Mouse (Mus musculus) hindbrain, postnatal 0 days (tissue): ENCODE data around the gene Gatd1. TPM values are rescaled to one million over a fixed set of nuclear protein-coding genes. Genes with fewer than 3 reads are reported as not detected.
"Not testable (repeated sequence)": the region's sequence is repeated elsewhere in the genome, so short reads cannot be mapped to it uniquely, and the experiment has no call there.

Experiments used
- ATAC-seq: fragments of 200-750 bp; cut with Nextera tagmentation; 2 replicates; pipeline ENCODE4 v1.8.0; 2017; ENCODE audit warnings: mild to moderate bottlenecking, moderate TSS enrichment, moderate library complexity
- DNase-seq: peaks from one replicate; pipeline ENCODE4 v3.0.0-alpha.2; 2015; ENCODE audit warnings: low spot score
- H3K27ac ChIP-seq: fragments of 300-500 bp; sonication (generic); 2 replicates; pipeline ENCODE4 v1.5.1; 2014; ENCODE audit warnings: mild to moderate bottlenecking
- H3K27me3 ChIP-seq: fragments of 300-500 bp; sonication (generic); 2 replicates; pipeline ENCODE4 v1.6.1; 2014; ENCODE audit warnings: low read length, mixed read lengths; ENCODE audit not compliant: insufficient read depth
- H3K36me3 ChIP-seq: fragments of 300-500 bp; sonication (generic); 2 replicates; pipeline ENCODE4 v1.6.1; 2014; ENCODE audit warnings: low read length, mixed read lengths; ENCODE audit not compliant: insufficient read depth
- H3K4me1 ChIP-seq: fragments of 300-500 bp; sonication (generic); 2 replicates; pipeline ENCODE4 v1.6.1; 2014; ENCODE audit warnings: antibody characterized with exemption, low read length, mixed read lengths; ENCODE audit not compliant: insufficient read depth
- H3K4me2 ChIP-seq: fragments of 300-500 bp; sonication (generic); 2 replicates; pipeline ENCODE4 v1.6.1; 2014; ENCODE audit warnings: low read depth, mild to moderate bottlenecking, low read length, moderate library complexity, mixed read lengths
- H3K4me3 ChIP-seq: fragments of 300-500 bp; sonication (generic); 2 replicates; pipeline ENCODE4 v1.5.1; 2014; ENCODE audit warnings: low read length
- H3K9ac ChIP-seq: fragments of 300-500 bp; sonication (generic); replicated peaks from 2 replicates; pipeline ENCODE4 v1.6.1; 2014; ENCODE audit warnings: mild to moderate bottlenecking, low read length, moderate library complexity, mixed read lengths
- H3K9me3 ChIP-seq: fragments of 300-500 bp; sonication (generic); 2 replicates; pipeline ENCODE4 v1.6.1; 2016; ENCODE audit warnings: low read length, mixed read lengths
- CTCF ChIP-seq: IDR thresholded peaks from 2 replicates; pipeline ENCODE4 v1.5.1; 2016; ENCODE audit warnings: antibody characterized with exemption, control low read depth, low read depth
- WGBS: fragments of 180-500 bp; shearing (Covaris S2); extraction: QIAGEN DNeasy Blood & Tissue Kit; methylation state at CpG from one replicate; pipeline ENCODE4 v1.1.7; 2014; 5-methylcytosine and 5-hydroxymethylcytosine counted together
- polyA plus RNA-seq: library from polyadenylated mRNA; unstranded; fragments of >200 nt; fragmentation: Nextera tagmentation; extraction: Ambion mirVana; gene quantifications from 2 replicates; pipeline ENCODE4 v1.2.1, GENCODE M21; 2015
- total RNA-seq: library from RNA; depleted of rRNA; stranded (reverse); fragments of >200 nt; gene quantifications from 2 replicates; pipeline ENCODE4 v1.2.3, GENCODE M21; 2014

Gatd1 gene
- total and polyA plus RNA-seq, 2 experiments from 2014 or later: 49.4 to 74.4 TPM

- no peaks in the 10 kb centered on the region for H3K9me3 ChIP-seq
- H3K4me3 ChIP-seq: peak within 1 kb of the TSS; percentile 80
- H3K36me3 ChIP-seq: peaks cover 19% of the 10 kb centered on the region
- H3K4me2 ChIP-seq: peak within 1 kb of the TSS; percentile 98
- under 1% methylated on average over 44 of the region's 45 CpGs for WGBS
- H3K4me1 ChIP-seq: 0 out of 2 replicates have a peak, but pooled peaks cover 8% of the 10 kb centered on the region
- no peaks in the 10 kb centered on the region for H3K27me3 ChIP-seq
- peak; percentile 92 for DNase-seq
- H3K27ac ChIP-seq: peak within 1 kb of the TSS; percentile 84
- ATAC-seq: peak; percentile 85
- peak; percentile 40 for TF ChIP-seq CTCF
- peak within 1 kb of the TSS; percentile 72 for H3K9ac ChIP-seq
Observed at GRCm38 (mm10) chr7:141454967-141455551, 41.1 kb upstream of the Gatd1 start, which contains the start of gene Pnpla2. Gene Pnpla2 (plus strand): TSS chr7:141455198.

GRCm38 (mm10) chr7:141453636-141454035, 39.7 kb upstream of the Gatd1 start:
- Histone ChIP-seq H3K4me3 (no peak overlapping the region), H3K27ac (no peak overlapping the region), H3K27me3 (no peaks in the 10 kb centered on the region), H3K4me1 (peaks cover 10% of the 10 kb centered on the region), H3K9me3 (no peaks in the 10 kb centered on the region), H3K9ac (no peak overlapping the region), H3K36me3 (peaks cover 15% of the 10 kb centered on the region), H3K4me2 (no peak overlapping the region)
- no peak for TF ChIP-seq CTCF
- WGBS: 78% methylated on average over 2 of the region's 2 CpGs
- no peak for ATAC-seq
- no peak for DNase-seq

- DNase-seq: no peak
- TF ChIP-seq CTCF: no peak
- no peak for ATAC-seq
- H3K27me3 ChIP-seq: no peaks in the 10 kb centered on the region
- no peaks in the 10 kb centered on the region for H3K9me3 ChIP-seq
- no peak overlapping the region for H3K9ac ChIP-seq
- peaks cover 15% of the 10 kb centered on the region for H3K36me3 ChIP-seq
- H3K4me1 ChIP-seq: peaks cover 17% of the 10 kb centered on the region
- H3K4me3 ChIP-seq: no peak overlapping the region
- H3K27ac ChIP-seq: no peak overlapping the region
- no peak overlapping the region for H3K4me2 ChIP-seq
Observed at GRCm38 (mm10) chr7:141451928-141452327, 38.0 kb upstream of the Gatd1 start.

GRCm38 (mm10) chr7:141447110-141447991, 33.4 kb upstream of the Gatd1 start, which contains the start of gene Rplp2:
Gene Rplp2 (plus strand): TSS chr7:141447370.
- WGBS: under 1% methylated on average over 63 of the region's 63 CpGs
- Histone ChIP-seq H3K36me3 (peaks cover 15% of the 10 kb centered on the region), H3K27ac (peak within 1 kb of the TSS; percentile 88), H3K4me2 (peak within 1 kb of the TSS; percentile 75), H3K9ac (peak within 1 kb of the TSS; percentile 86), H3K4me3 (peak within 1 kb of the TSS; percentile 73), H3K9me3 (no peaks in the 10 kb centered on the region), H3K27me3 (no peaks in the 10 kb centered on the region), H3K4me1 (peaks cover 18% of the 10 kb centered on the region)
- DNase-seq (peak; percentile 96), ATAC-seq (peak; percentile 93)
- TF ChIP-seq CTCF: no peak; the same call in 1 of the 2 replicates

GRCm38 (mm10) chr7:141446374-141446773, 32.4 kb upstream of the Gatd1 start:
- not testable (repeated sequence) for H3K9ac ChIP-seq, DNase-seq, H3K36me3 ChIP-seq, H3K27ac ChIP-seq, H3K27me3 ChIP-seq, H3K9me3 ChIP-seq, ATAC-seq
- Histone ChIP-seq H3K4me2 (peak overlapping the region; percentile 75), H3K4me3 (peak overlapping the region; percentile 73; the same call in 1 of the 2 replicates), H3K4me1 (peaks cover 18% of the 10 kb centered on the region)
- WGBS: 83% methylated on average over 3 of the region's 3 CpGs

GRCm38 (mm10) chr7:141443828-141444237, 29.9 kb upstream of the Gatd1 start, which contains the start of gene Pidd1:
Gene Pidd1 (minus strand): TSS chr7:141444025.
- ATAC-seq (no peak), DNase-seq (peak; percentile 65)
- H3K9me3 ChIP-seq: no peaks in the 10 kb centered on the region
- H3K4me3 ChIP-seq: peak within 1 kb of the TSS; percentile 25
- no peak for TF ChIP-seq CTCF
- WGBS: under 1% methylated on average over 25 of the region's 25 CpGs
- no peaks in the 10 kb centered on the region for H3K27me3 ChIP-seq
- peak within 1 kb of the TSS; percentile 60 for H3K4me2 ChIP-seq
- peak within 1 kb of the TSS; percentile 30; the same call in 1 of the 2 replicates for H3K9ac ChIP-seq
- no peak within 1 kb of the TSS; the same call in 1 of the 2 replicates for H3K27ac ChIP-seq
- no peaks in the 10 kb centered on the region for H3K36me3 ChIP-seq
- H3K4me1 ChIP-seq: peaks cover 18% of the 10 kb centered on the region
